Mouse (Mus musculus) skeletal muscle tissue, adult 2 months (tissue): ENCODE measurements around the gene Actr1a.

Source experiments
- DNase-seq: peaks from one replicate; pipeline ENCODE4 v3.0.0-alpha.2; 2012; ENCODE audit warnings: low read depth, low spot score

The Actr1a gene

DNA sequence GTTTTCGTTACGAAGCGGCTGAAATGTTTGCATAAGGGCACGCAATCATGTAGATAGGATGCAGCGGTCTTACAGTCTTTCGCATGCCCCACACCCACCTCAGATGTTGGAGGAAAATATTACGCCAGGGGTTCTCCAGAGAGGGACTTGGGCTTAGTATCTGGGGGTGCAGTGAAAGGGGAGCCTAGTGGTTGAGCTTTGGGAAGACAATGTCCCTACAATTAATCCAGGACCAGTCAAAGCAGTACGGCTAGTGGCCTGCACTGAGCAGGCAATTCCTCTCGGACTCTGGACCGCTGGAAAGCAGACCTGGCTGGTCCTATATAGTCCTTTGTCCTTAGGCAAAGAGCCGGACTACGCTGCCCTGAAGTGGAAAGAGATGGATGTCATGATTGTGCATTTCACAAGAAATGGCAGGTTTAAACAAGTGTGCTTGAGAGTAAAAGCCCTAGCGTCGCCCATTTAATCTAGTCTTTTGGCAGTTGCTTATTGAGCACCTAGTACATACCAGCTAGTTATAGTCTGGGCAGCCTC is 68.0 kb downstream of the Actr1a start:
- DNase-seq = no peak
